Mouse (Mus musculus) limb, embryonic 12.5 days (tissue): ENCODE results near the gene Hmmr. TPM values are rescaled to one million over a fixed set of nuclear protein-coding genes. Genes with fewer than 3 reads are reported as not detected.

ENCODE experiments used
- polyA plus RNA-seq: library from polyadenylated mRNA; unstranded; fragments of >200 nt; fragmentation: Nextera tagmentation; extraction: Ambion mirVana; gene quantifications from 2 replicates; pipeline ENCODE4 v1.2.1, GENCODE M21; 2016

Hmmr gene
- polyA plus RNA-seq, 1 experiment from 2014 or later, result 57.0 TPM

Other genes with a start within 250 kb of the Hmmr start
- 104 and 107 TPM in 2 replicates for gene Mat2b, start 38.2 kb downstream of the Hmmr start, polyA plus RNA-seq
- gene Nudcd2, start 245 bp upstream of the Hmmr start, polyA plus RNA-seq, result 205 and 207 TPM in 2 replicates
- 27.6 and 29.2 TPM in 2 replicates for gene Ccng1, start 21.9 kb upstream of the Hmmr start, polyA plus RNA-seq